Mouse (Mus musculus): Measurements from ENCODE around the gene Cd247. TPM values are rescaled to one million over a fixed set of nuclear protein-coding genes. Genes with fewer than 3 reads are reported as not detected.

The Cd247 gene
- polyA plus RNA-seq, 1 experiment from 2014 or later: 0.97 TPM

DNA sequence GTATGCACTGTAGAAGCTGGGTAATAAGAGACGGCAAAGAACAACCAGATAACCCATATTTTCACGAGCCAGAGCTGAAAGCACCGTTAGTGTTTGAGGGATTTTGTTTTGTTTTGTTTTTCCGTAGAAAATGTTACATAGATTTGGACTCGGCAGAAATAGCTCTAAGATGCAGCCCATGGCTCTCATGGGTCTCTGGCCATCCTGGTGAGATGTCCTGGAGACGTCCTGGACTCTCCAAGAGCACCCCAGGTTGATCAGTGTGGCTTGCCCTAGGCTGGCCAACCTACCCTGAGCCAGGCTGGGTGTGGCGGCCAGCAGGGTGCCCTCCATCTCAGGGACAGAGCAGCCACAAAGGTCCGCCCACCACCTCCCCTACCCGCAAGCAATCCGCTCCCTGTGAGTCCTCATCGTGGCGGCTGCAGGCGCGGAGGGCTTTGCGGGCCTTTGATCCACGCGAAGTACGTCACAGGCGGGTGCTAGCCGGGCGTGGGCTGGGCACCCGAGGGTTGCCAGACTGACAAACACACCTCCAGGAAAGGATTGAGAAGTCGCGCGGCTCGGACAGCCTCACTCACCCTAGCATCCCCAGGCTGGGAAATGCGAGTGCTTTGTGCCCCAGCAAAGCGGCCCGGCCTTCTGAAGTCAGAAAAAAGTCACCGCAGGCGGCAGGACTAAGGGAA, 52.2 kb downstream of the Cd247 start:
- WGBS: 9% methylated on average over 31 of the region's 31 CpGs
- no peaks in the 10 kb centered on the region for H3K36me3 ChIP-seq (ENCODE audit: control insufficient read depth, insufficient read depth, low read length)
- H3K4me3 ChIP-seq (ENCODE audit: low read depth, low read length): peak overlapping the region; percentile 22
- DNase-seq (ENCODE audit: low spot score): no peak
- no peak overlapping the region for H3K27ac ChIP-seq (ENCODE audit: low read depth, low read length)
- peak overlapping the region; percentile 55 for H3K4me2 ChIP-seq (ENCODE audit: low read length)
- H3K4me1 ChIP-seq (ENCODE audit: control insufficient read depth, insufficient read depth, low read length): peaks cover 20% of the 10 kb centered on the region
- 0 out of 2 replicates have a peak, but pooled peaks have one; percentile 16 for ATAC-seq
- peak overlapping the region; percentile 56 for H3K9ac ChIP-seq (ENCODE audit: low read length)
- H3K9me3 ChIP-seq (replicated peaks; ENCODE audit: control insufficient read depth, low read length): no peaks in the 10 kb centered on the region
- H3K27me3 ChIP-seq (replicated peaks; ENCODE audit: control insufficient read depth, insufficient read depth, low read length): peaks cover 39% of the 10 kb centered on the region

DNA sequence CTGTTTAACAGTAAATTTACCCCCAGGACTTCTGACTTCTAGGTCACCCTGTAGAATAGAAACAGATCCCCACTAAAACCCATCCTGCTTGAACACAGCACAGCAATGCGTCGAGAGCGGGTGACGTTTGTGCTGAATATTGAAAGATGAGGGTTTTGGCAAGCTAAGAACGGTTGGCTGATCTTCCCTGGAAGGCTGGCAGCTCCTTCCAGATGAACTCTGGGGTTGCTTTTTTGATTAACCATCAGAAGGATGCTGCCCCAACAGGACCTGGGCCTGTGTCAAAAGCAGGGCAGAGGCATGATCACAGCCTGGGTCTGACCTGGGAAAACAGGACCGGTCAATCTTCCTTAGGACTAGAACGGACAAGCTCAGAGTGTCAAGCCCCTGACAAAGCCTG, 53.7 kb downstream of the Cd247 start:
- peaks cover 41% of the 10 kb centered on the region for H3K27me3 ChIP-seq (replicated peaks; ENCODE audit: control insufficient read depth, insufficient read depth, low read length)

DNA sequence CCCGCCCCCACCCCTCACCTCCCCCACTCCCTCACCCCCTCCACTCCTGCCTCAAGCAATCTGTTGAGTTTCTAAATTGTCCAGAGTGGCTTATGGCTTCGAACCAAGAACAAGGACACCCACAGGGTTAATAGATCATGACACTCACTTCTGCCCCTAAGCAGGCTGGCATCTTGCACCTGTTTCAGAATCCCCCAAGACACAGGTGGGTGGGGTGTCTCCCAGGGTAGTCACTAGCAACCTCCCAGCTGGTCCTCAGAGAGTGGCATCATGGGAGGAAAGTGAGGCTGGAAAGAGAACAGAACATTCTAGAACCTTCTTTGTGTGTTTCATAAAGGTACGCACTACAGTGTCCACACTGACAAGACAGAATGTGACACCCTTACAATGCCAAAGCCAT, 55.1 kb downstream of the Cd247 start:
- H3K4me3 ChIP-seq (ENCODE audit: low read depth, low read length): no peak overlapping the region
- DNase-seq (ENCODE audit: low spot score) (no peak), ATAC-seq (no peak)
- peaks cover 15% of the 10 kb centered on the region for H3K4me1 ChIP-seq (ENCODE audit: control insufficient read depth, insufficient read depth, low read length)
- no peak overlapping the region for H3K4me2 ChIP-seq (ENCODE audit: low read length)
- H3K9me3 ChIP-seq (replicated peaks; ENCODE audit: control insufficient read depth, low read length): no peaks in the 10 kb centered on the region
- no peaks in the 10 kb centered on the region for H3K36me3 ChIP-seq (ENCODE audit: control insufficient read depth, insufficient read depth, low read length)
- H3K27ac ChIP-seq (ENCODE audit: low read depth, low read length): no peak overlapping the region
- no peak overlapping the region for H3K9ac ChIP-seq (ENCODE audit: low read length)
- peaks cover 41% of the 10 kb centered on the region for H3K27me3 ChIP-seq (replicated peaks; ENCODE audit: control insufficient read depth, insufficient read depth, low read length)
- 64% methylated on average over 3 of the region's 3 CpGs for WGBS

More for the DNA sequence above, 53.7 kb downstream of the Cd247 start:
- DNase-seq (ENCODE audit: low spot score) (no peak), ATAC-seq (no peak)
- no peak overlapping the region for H3K4me2 ChIP-seq (ENCODE audit: low read length)
- peaks cover 20% of the 10 kb centered on the region for H3K4me1 ChIP-seq (ENCODE audit: control insufficient read depth, insufficient read depth, low read length)
- no peak overlapping the region for H3K9ac ChIP-seq (ENCODE audit: low read length)
- no peaks in the 10 kb centered on the region for H3K36me3 ChIP-seq (ENCODE audit: control insufficient read depth, insufficient read depth, low read length)
- no peak overlapping the region for H3K4me3 ChIP-seq (ENCODE audit: low read depth, low read length)
- H3K27ac ChIP-seq (ENCODE audit: low read depth, low read length): no peak overlapping the region
- 55% methylated on average over 7 of the region's 7 CpGs for WGBS
- no peaks in the 10 kb centered on the region for H3K9me3 ChIP-seq (replicated peaks; ENCODE audit: control insufficient read depth, low read length)

DNA sequence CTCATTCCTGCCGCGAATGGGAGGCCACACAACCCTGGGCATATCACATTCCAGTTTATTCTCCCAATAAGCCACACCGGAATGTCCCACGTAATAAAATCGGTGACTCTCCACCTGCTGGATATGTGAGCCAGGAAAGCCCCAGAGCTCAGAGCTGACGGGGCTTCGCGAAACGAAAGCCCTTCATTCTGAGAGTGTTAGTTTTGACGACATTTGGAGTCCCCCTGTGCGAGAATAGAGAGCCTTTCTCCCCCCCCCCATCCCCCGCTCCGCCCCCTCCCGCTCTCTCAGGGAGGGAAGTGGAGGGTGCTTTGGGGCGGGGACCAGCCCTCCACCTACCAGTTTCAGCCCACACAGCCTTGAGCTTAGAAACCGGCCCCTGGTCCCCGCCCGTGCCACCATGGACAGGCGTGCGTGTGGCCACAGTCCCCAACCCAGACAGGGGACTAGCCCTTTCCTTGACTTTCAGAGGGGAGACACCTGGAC, 56.0 kb downstream of the Cd247 start:
- H3K27ac ChIP-seq (ENCODE audit: low read depth, low read length): no peak overlapping the region
- H3K36me3 ChIP-seq (ENCODE audit: control insufficient read depth, insufficient read depth, low read length): no peaks in the 10 kb centered on the region
- peaks cover 15% of the 10 kb centered on the region for H3K4me1 ChIP-seq (ENCODE audit: control insufficient read depth, insufficient read depth, low read length)
- WGBS: 2% methylated on average over 18 of the region's 20 CpGs
- no peak for DNase-seq (ENCODE audit: low spot score)
- H3K9me3 ChIP-seq (replicated peaks; ENCODE audit: control insufficient read depth, low read length): no peaks in the 10 kb centered on the region
- peak overlapping the region; percentile 61 for H3K9ac ChIP-seq (ENCODE audit: low read length)
- peak; percentile 65 for ATAC-seq
- peaks cover 36% of the 10 kb centered on the region for H3K27me3 ChIP-seq (replicated peaks; ENCODE audit: control insufficient read depth, insufficient read depth, low read length)
- peak overlapping the region; percentile 46 for H3K4me3 ChIP-seq (ENCODE audit: low read depth, low read length)
- H3K4me2 ChIP-seq (ENCODE audit: low read length): peak overlapping the region; percentile 100

DNA sequence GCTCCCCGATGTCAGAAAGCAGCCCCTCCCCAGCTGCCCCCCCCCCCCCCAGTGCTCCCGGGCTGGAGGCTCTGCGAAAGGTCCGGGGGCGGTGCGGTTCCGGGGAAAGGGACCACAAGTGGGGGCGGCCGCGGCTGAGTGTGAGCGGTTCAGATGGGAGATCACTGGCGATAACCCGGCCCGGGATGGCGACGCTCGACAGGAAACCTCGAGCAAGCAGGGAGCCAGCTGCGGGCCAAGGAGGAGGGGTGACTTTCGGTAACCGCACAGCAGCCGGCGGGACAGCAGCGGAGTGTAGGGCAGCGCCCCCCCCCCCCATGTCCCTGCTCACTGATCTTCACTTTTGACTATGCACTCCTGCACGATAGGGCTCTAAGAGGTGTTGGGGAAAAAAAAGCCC, 56.5 kb downstream of the Cd247 start:
- Histone ChIP-seq H3K9ac (ENCODE audit: low read length) (peak overlapping the region; percentile 61), H3K4me3 (ENCODE audit: low read depth, low read length) (peak overlapping the region; percentile 46), H3K36me3 (ENCODE audit: control insufficient read depth, insufficient read depth, low read length) (no peaks in the 10 kb centered on the region), H3K4me1 (ENCODE audit: control insufficient read depth, insufficient read depth, low read length) (peaks cover 15% of the 10 kb centered on the region), H3K4me2 (ENCODE audit: low read length) (peak overlapping the region; percentile 100), H3K27ac (ENCODE audit: low read depth, low read length) (no peak overlapping the region), H3K9me3 (replicated peaks; ENCODE audit: control insufficient read depth, low read length) (no peaks in the 10 kb centered on the region), H3K27me3 (replicated peaks; ENCODE audit: control insufficient read depth, insufficient read depth, low read length) (peaks cover 31% of the 10 kb centered on the region)
- peak; percentile 41 for ATAC-seq
- no peak for DNase-seq (ENCODE audit: low spot score)
- WGBS: 0% methylated on average over 24 of the region's 26 CpGs

DNA sequence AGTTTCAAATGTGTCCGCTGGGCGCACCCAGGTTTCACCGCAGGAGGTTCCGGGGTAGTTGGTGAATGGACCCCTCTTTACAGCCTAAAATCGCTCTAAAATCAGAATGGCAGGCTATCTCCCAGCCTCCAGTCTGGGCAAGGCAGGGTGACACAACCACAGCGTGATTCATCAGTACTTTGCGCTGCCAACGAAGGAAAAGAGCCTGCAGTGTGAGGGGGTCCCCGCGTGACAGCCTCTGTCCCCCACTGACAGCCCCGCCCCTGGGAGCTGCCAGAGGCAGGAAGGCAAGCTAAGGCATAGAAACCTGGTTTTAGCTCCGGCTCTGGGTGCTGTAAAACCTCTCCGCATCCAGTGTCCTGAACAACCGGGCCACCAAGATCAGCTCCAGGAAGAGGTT, 56.9 kb downstream of the Cd247 start:
- Histone ChIP-seq H3K9ac (ENCODE audit: low read length) (peak overlapping the region; percentile 61), H3K4me2 (ENCODE audit: low read length) (peak overlapping the region; percentile 100), H3K27me3 (replicated peaks; ENCODE audit: control insufficient read depth, insufficient read depth, low read length) (peaks cover 27% of the 10 kb centered on the region), H3K27ac (ENCODE audit: low read depth, low read length) (no peak overlapping the region), H3K9me3 (replicated peaks; ENCODE audit: control insufficient read depth, low read length) (no peaks in the 10 kb centered on the region), H3K4me1 (ENCODE audit: control insufficient read depth, insufficient read depth, low read length) (peaks cover 15% of the 10 kb centered on the region), H3K36me3 (ENCODE audit: control insufficient read depth, insufficient read depth, low read length) (no peaks in the 10 kb centered on the region), H3K4me3 (ENCODE audit: low read depth, low read length) (peak overlapping the region; percentile 46)
- ATAC-seq (0 out of 2 replicates have a peak, but pooled peaks have one; percentile 5), DNase-seq (ENCODE audit: low spot score) (no peak)
- WGBS: 11% methylated on average over 14 of the region's 14 CpGs

DNA sequence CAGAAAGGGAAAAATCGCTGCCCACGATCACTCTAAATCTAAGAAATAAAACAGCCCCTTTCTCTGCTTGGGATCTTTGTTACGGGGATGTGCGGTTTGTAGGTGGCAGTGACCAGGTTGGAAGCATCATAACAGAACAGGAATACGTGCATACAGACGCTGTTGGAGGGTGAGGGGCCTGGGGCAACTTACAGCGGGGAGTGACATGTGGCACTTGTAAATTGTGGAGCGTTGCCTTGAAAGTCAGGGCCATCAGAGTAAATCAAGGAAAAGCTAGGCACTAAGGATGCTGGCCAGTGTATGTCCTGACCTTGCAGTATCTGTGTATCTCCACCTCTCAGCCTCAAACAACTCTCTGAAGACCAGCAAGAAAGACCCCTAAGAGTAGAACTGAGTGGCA, 59.9 kb downstream of the Cd247 start:
- 90% methylated on average over 8 of the region's 8 CpGs for WGBS
- H3K4me3 ChIP-seq (ENCODE audit: low read depth, low read length): no peak overlapping the region
- no peak overlapping the region for H3K9ac ChIP-seq (ENCODE audit: low read length)
- DNase-seq (ENCODE audit: low spot score) (no peak), ATAC-seq (no peak)
- H3K36me3 ChIP-seq (ENCODE audit: control insufficient read depth, insufficient read depth, low read length): no peaks in the 10 kb centered on the region
- H3K4me1 ChIP-seq (ENCODE audit: control insufficient read depth, insufficient read depth, low read length): peaks cover 5% of the 10 kb centered on the region; the same call in 1 of the 2 replicates
- peaks cover 15% of the 10 kb centered on the region; the same call in 1 of the 2 replicates for H3K27me3 ChIP-seq (replicated peaks; ENCODE audit: control insufficient read depth, insufficient read depth, low read length)
- no peaks in the 10 kb centered on the region for H3K9me3 ChIP-seq (replicated peaks; ENCODE audit: control insufficient read depth, low read length)
- no peak overlapping the region for H3K27ac ChIP-seq (ENCODE audit: low read depth, low read length)
- no peak overlapping the region for H3K4me2 ChIP-seq (ENCODE audit: low read length)

DNA sequence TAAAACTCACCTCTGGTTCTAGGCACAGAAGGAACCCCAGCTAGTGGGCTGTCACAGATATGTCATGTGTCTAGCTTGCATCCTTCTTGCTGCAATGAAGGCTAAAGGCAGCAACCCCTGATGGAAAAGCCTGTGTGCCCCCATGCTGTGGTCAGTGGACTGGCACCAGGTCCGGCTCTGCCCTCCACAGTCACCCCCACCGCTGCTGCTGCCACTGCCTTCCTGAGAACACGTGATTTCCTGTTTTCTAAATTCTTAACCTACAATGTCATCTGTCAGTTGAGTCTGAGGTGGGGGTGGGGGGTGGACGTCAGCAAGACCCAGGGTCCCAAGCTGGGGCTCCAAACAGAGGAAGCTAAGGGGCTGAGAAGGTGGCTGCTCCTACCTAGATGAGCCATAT, 60.4 kb downstream of the Cd247 start:
- Histone ChIP-seq H3K9me3 (replicated peaks; ENCODE audit: control insufficient read depth, low read length) (no peaks in the 10 kb centered on the region), H3K27ac (ENCODE audit: low read depth, low read length) (no peak overlapping the region), H3K4me3 (ENCODE audit: low read depth, low read length) (no peak overlapping the region), H3K36me3 (ENCODE audit: control insufficient read depth, insufficient read depth, low read length) (no peaks in the 10 kb centered on the region), H3K4me1 (ENCODE audit: control insufficient read depth, insufficient read depth, low read length) (peaks cover 5% of the 10 kb centered on the region; the same call in 1 of the 2 replicates), H3K9ac (ENCODE audit: low read length) (no peak overlapping the region), H3K27me3 (replicated peaks; ENCODE audit: control insufficient read depth, insufficient read depth, low read length) (0 out of 2 replicates have a peak, but pooled peaks cover 12% of the 10 kb centered on the region), H3K4me2 (ENCODE audit: low read length) (no peak overlapping the region)
- ATAC-seq (no peak), DNase-seq (ENCODE audit: low spot score) (no peak)
- WGBS: 78% methylated on average over 4 of the region's 4 CpGs
